14 mouse cellular contexts compared by ENCODE assay signal in genomic region chr2:168334241-168334588, GRCm38 (mm10). TPM values are rescaled to one million over a fixed set of nuclear protein-coding genes. Genes with fewer than 3 reads are reported as not detected.
"Had no signal": no experiment of that assay in that cellular context is flagged by ENCODE, and none has a peak within 500 bp of the region (broad histone marks: within the 10 kb centered on the region; RNA-seq: fewer than 3 reads in every experiment).

No protein-coding gene starts in this region.

- ATAC-seq: liver, postnatal 0 days; midbrain, embryonic 13.5 days had no signal

- H3K27ac ChIP-seq: left cerebral cortex, adult 2 months; liver, embryonic 13.5 days; macrophage; neural tube, embryonic 12.5 days; stomach, postnatal 0 days had no signal

- H3K9me3 ChIP-seq: liver, embryonic 13.5 days; megakaryocyte, embryonic 14.5 days; midbrain, embryonic 13.5 days; neural tube, embryonic 12.5 days had no signal

- H3K4me3 ChIP-seq: left cerebral cortex, adult 2 months; liver, embryonic 13.5 days; megakaryocyte, embryonic 14.5 days; midbrain, embryonic 13.5 days; neural tube, embryonic 12.5 days had no signal

- H3K9ac ChIP-seq: liver, embryonic 13.5 days; liver, postnatal 0 days; neural tube, embryonic 12.5 days had no signal

- H3K36me3 ChIP-seq: liver, embryonic 13.5 days; midbrain, embryonic 13.5 days; neural tube, embryonic 12.5 days had no signal

- H3K27me3 ChIP-seq: liver, embryonic 13.5 days; neural tube, embryonic 12.5 days had no signal

- H3K4me2 ChIP-seq: liver, embryonic 13.5 days; neural tube, embryonic 12.5 days had no signal

- H3K4me1 ChIP-seq: liver, embryonic 13.5 days; neural tube, embryonic 12.5 days had no signal

- DNase-seq: kidney, adult 8-10 months; kidney, postnatal 25 days; liver; liver, embryonic 13.5 days; liver, postnatal 0 days; thymus, postnatal 4 days had no signal

RNA-seq across cellular contexts. Expression of gene Kcng1, which starts 52.7 kb away (rescaled TPM):
- total RNA-seq: monocyte, adult 5-6 weeks; neutrophil, adult 5-6 weeks had no signal
- polyA plus RNA-seq: macrophage had no signal
